ENCODE assay signal across 8 mouse cellular contexts in genomic region chr4:133518601-133519368, GRCm38 (mm10). TPM values are rescaled to one million over a fixed set of nuclear protein-coding genes. Genes with fewer than 3 reads are reported as not detected.
DNase-seq lines count a peak whose midpoint lies in the region; ATAC-seq and TF ChIP-seq lines count a peak whose summit lies in the region.

Kdf1 (plus strand) TSS chr4:133518963.

- TF ChIP-seq CTCF in E14TG2a.4 (conservative IDR thresholded peaks at IDR 0.05; ENCODE audit: low read length), result no peak

- H3K27me3 ChIP-seq in E14TG2a.4 (ENCODE audit: insufficient read depth, low read length), result peaks cover 28% of the 10 kb centered on the region
- H3K27me3 ChIP-seq in intestine, embryonic 16.5 days (replicated peaks; ENCODE audit: control insufficient read depth, insufficient read depth, low read length), result peaks cover 21% of the 10 kb centered on the region
- peaks cover 71% of the 10 kb centered on the region for H3K27me3 ChIP-seq in liver, embryonic 15.5 days
- H3K27me3 ChIP-seq in stomach, embryonic 14.5 days (ENCODE audit: control insufficient read depth, insufficient read depth, low read length), result peaks cover 11% of the 10 kb centered on the region; the same call in 1 of the 2 replicates

- peak within 1 kb of the TSS; percentile 83 for H3K4me3 ChIP-seq in E14TG2a.4 (replicated peaks; ENCODE audit: low read length)
- peak within 1 kb of the TSS; percentile 62 for H3K4me3 ChIP-seq in intestine, embryonic 16.5 days (ENCODE audit: low read length)
- H3K4me3 ChIP-seq in liver, embryonic 15.5 days (replicated peaks), result peak within 1 kb of the TSS; percentile 54
- peak within 1 kb of the TSS; percentile 42 for H3K4me3 ChIP-seq in stomach, embryonic 14.5 days (ENCODE audit: low read depth, low read length)

- peak within 1 kb of the TSS; percentile 90 for H3K27ac ChIP-seq in intestine, embryonic 16.5 days (ENCODE audit: low read length)
- H3K27ac ChIP-seq in liver, embryonic 15.5 days (replicated peaks), result no peak within 1 kb of the TSS
- peak within 1 kb of the TSS; percentile 63; the same call in 1 of the 2 replicates for H3K27ac ChIP-seq in stomach, embryonic 14.5 days (ENCODE audit: low read length)

- H3K36me3 ChIP-seq in E14TG2a.4 (ENCODE audit: insufficient read depth, low read length), result no peaks in the 10 kb centered on the region
- no peaks in the 10 kb centered on the region for H3K36me3 ChIP-seq in intestine, embryonic 16.5 days (ENCODE audit: control insufficient read depth, insufficient read depth, low read length)
- H3K36me3 ChIP-seq in liver, embryonic 15.5 days (replicated peaks), result no peaks in the 10 kb centered on the region
- H3K36me3 ChIP-seq in stomach, embryonic 14.5 days (ENCODE audit: control insufficient read depth, insufficient read depth, low read length), result no peaks in the 10 kb centered on the region

- H3K4me2 ChIP-seq in intestine, embryonic 16.5 days (ENCODE audit: low read depth, low read length), result peak within 1 kb of the TSS; percentile 51
- peak within 1 kb of the TSS; percentile 61 for H3K4me2 ChIP-seq in liver, embryonic 15.5 days
- H3K4me2 ChIP-seq in stomach, embryonic 14.5 days (replicated peaks; ENCODE audit: low read depth, low read length), result peak within 1 kb of the TSS; percentile 47

- 2% methylated on average over 63 of the region's 69 CpGs for WGBS in intestine, embryonic 16.5 days
- 7% methylated on average over 63 of the region's 69 CpGs for WGBS in liver, embryonic 15.5 days (ENCODE audit: insufficient replicate concordance)
- 3% methylated on average over 67 of the region's 69 CpGs for WGBS in stomach, embryonic 14.5 days

- ATAC-seq in intestine, embryonic 16.5 days, result peak; percentile 97
- peak; percentile 52 for ATAC-seq in liver, embryonic 15.5 days (ENCODE audit: insufficient read depth)
- peak; percentile 91 for ATAC-seq in stomach, embryonic 14.5 days (ENCODE audit: insufficient number of reproducible peaks, insufficient read depth, low FRiP score, low read depth)
- no peak for ATAC-seq in inflammation-experienced regulatory T-cells, adult 6 months
- no peak for ATAC-seq in activated CD4-positive, CD25-positive, alpha-beta regulatory T cell, adult 4 months

- no peaks in the 10 kb centered on the region for H3K9me3 ChIP-seq in E14TG2a.4 (ENCODE audit: low read length)
- no peaks in the 10 kb centered on the region for H3K9me3 ChIP-seq in intestine, embryonic 16.5 days (ENCODE audit: control insufficient read depth, low read length)
- no peaks in the 10 kb centered on the region for H3K9me3 ChIP-seq in liver, embryonic 15.5 days (replicated peaks)
- no peaks in the 10 kb centered on the region for H3K9me3 ChIP-seq in stomach, embryonic 14.5 days (ENCODE audit: control insufficient read depth, low read depth, low read length)

- peak within 1 kb of the TSS; percentile 79 for H3K9ac ChIP-seq in intestine, embryonic 16.5 days (ENCODE audit: low read depth, low read length)
- no peak within 1 kb of the TSS; the same call in 1 of the 2 replicates for H3K9ac ChIP-seq in liver, embryonic 15.5 days
- peak within 1 kb of the TSS; percentile 64 for H3K9ac ChIP-seq in stomach, embryonic 14.5 days (replicated peaks; ENCODE audit: low read depth, low read length)

- DNase-seq in ZHBTc4 (ENCODE audit: low read depth, low spot score), result peak; percentile 51
- no peak for DNase-seq in spleen, postnatal 10 days (ENCODE audit: low spot score in 2 of 2)

- H3K4me1 ChIP-seq in E14TG2a.4 (replicated peaks; ENCODE audit: low read depth, low read length), result peaks cover 6% of the 10 kb centered on the region; the same call in 1 of the 2 replicates
- peaks cover 4% of the 10 kb centered on the region; the same call in 1 of the 2 replicates for H3K4me1 ChIP-seq in intestine, embryonic 16.5 days (ENCODE audit: control insufficient read depth, insufficient read depth, low read length)
- H3K4me1 ChIP-seq in liver, embryonic 15.5 days (replicated peaks), result peaks cover 8% of the 10 kb centered on the region; the same call in 1 of the 2 replicates
- H3K4me1 ChIP-seq in stomach, embryonic 14.5 days (ENCODE audit: control insufficient read depth, insufficient read depth, low read length), result peaks cover 4% of the 10 kb centered on the region; the same call in 1 of the 2 replicates

RNA-seq across cellular contexts. Expression of gene Kdf1, which starts in this region (rescaled TPM):
- 55.3 and 59.9 TPM in 2 replicates for polyA plus RNA-seq in intestine, embryonic 16.5 days (2015; fragmentation: Nextera tagmentation; extraction: Ambion mirVana)
- 1.0 and 1.5 TPM in 2 replicates for polyA plus RNA-seq in liver, embryonic 15.5 days (2015; fragmentation: Nextera tagmentation; extraction: Ambion mirVana)
- polyA plus RNA-seq in stomach, embryonic 14.5 days (2014; fragmentation: Nextera tagmentation; extraction: Ambion mirVana), result 30.1 and 31.6 TPM in 2 replicates
- polyA plus RNA-seq in inflammation-experienced regulatory T-cells, adult 6 months (2017; shearing (Covaris generic)), result under 1 TPM in 2 of 3 experiments, not detected in 1; 0.41 to 0.48 TPM
- polyA plus RNA-seq in activated CD4-positive, CD25-positive, alpha-beta regulatory T cell, adult 4 months (2017; shearing (Covaris generic)), result not detected

Comparison
In these comparisons a context has a peak if more than half of its experiments do, and no peak if none do; other contexts are left out.
1. RNA of gene Kdf1 (polyA plus RNA-seq): 55.3 to 59.9 TPM in intestine, embryonic 16.5 days and 30.1 to 31.6 TPM in stomach, embryonic 14.5 days; 1.0 to 1.5 TPM in liver, embryonic 15.5 days, 0.41 to 0.48 TPM in inflammation-experienced regulatory T-cells, adult 6 months and not detected in activated CD4-positive, CD25-positive, alpha-beta regulatory T cell, adult 4 months; every median in the first group is over 10 times any median in the second.
2. ATAC-seq: peak in intestine, embryonic 16.5 days (single experiment), liver, embryonic 15.5 days (single experiment) and stomach, embryonic 14.5 days (single experiment); none in inflammation-experienced regulatory T-cells, adult 6 months (single experiment) and activated CD4-positive, CD25-positive, alpha-beta regulatory T cell, adult 4 months (single experiment).
3. Peak in every context shown above with its lines, with median percentiles within 50 percentile points of each other: H3K4me3 ChIP-seq and H3K4me2 ChIP-seq.